Mouse (Mus musculus) neural tube, embryonic 15.5 days (tissue): ENCODE measurements around the gene Coch. TPM values are rescaled to one million over a fixed set of nuclear protein-coding genes. Genes with fewer than 3 reads are reported as not detected.
"Not testable (repeated sequence)": the region's sequence is repeated elsewhere in the genome, so short reads cannot be mapped to it uniquely, and the experiment has no call there.

ENCODE experiments used
- ATAC-seq: fragments of 200-750 bp; cut with Nextera tagmentation; 2 replicates; pipeline ENCODE4 v1.8.0; 2017; ENCODE audit warnings: mild to moderate bottlenecking, moderate TSS enrichment, moderate library complexity; ENCODE audit not compliant: low FRiP score
- H3K27ac ChIP-seq: fragments of 300-500 bp; sonication (generic); replicated peaks from 2 replicates; pipeline ENCODE4 v1.5.1; 2015; ENCODE audit warnings: mild to moderate bottlenecking, inconsistent platforms
- H3K27me3 ChIP-seq: fragments of 300-500 bp; sonication (generic); replicated peaks from 2 replicates; pipeline ENCODE4 v1.6.1; 2015; ENCODE audit warnings: inconsistent platforms
- H3K36me3 ChIP-seq: fragments of 300-500 bp; sonication (generic); 2 replicates; pipeline ENCODE4 v1.6.1; 2015; ENCODE audit warnings: inconsistent platforms
- H3K4me1 ChIP-seq: fragments of 300-500 bp; sonication (generic); 2 replicates; pipeline ENCODE4 v1.6.1; 2015; ENCODE audit warnings: inconsistent platforms
- H3K4me2 ChIP-seq: fragments of 300-500 bp; sonication (generic); 2 replicates; pipeline ENCODE4 v1.6.1; 2015; ENCODE audit warnings: inconsistent platforms, mild to moderate bottlenecking, moderate library complexity
- H3K4me3 ChIP-seq: fragments of 300-500 bp; sonication (generic); replicated peaks from 2 replicates; pipeline ENCODE4 v1.5.1; 2015; ENCODE audit warnings: mild to moderate bottlenecking, inconsistent platforms
- H3K9ac ChIP-seq: fragments of 300-500 bp; sonication (generic); replicated peaks from 2 replicates; pipeline ENCODE4 v1.6.1; 2015; ENCODE audit warnings: mild to moderate bottlenecking, inconsistent platforms
- H3K9me3 ChIP-seq: fragments of 300-500 bp; sonication (generic); replicated peaks from 2 replicates; pipeline ENCODE4 v1.6.1; 2016; ENCODE audit warnings: inconsistent platforms
- polyA plus RNA-seq: library from polyadenylated mRNA; unstranded; fragments of >200 nt; fragmentation: Nextera tagmentation; extraction: Ambion mirVana; gene quantifications from 2 replicates; pipeline ENCODE4 v1.2.1, GENCODE M21; 2015

Gene Coch
- polyA plus RNA-seq, 1 experiment from 2014 or later: 16.5 TPM

- H3K4me1 ChIP-seq, H3K9ac ChIP-seq, H3K4me2 ChIP-seq, ATAC-seq, H3K9me3 ChIP-seq, H3K27ac ChIP-seq, H3K4me3 ChIP-seq, H3K27me3 ChIP-seq: not testable (repeated sequence)
- H3K36me3 ChIP-seq: peaks cover 16% of the 10 kb centered on the region
Observed at GRCm38 (mm10) chr12:51649401-51649800, 56.3 kb downstream of the Coch start.

Other genes with a start within 250 kb of the Coch start
- gene G2e3, start 245.3 kb upstream of the Coch start, polyA plus RNA-seq: 13.3 and 13.4 TPM in 2 replicates
- 75.1 and 76.0 TPM in 2 replicates for gene Scfd1, start 215.8 kb upstream of the Coch start, polyA plus RNA-seq
- 49.4 and 58.2 TPM in 2 replicates for gene Ap4s1, start 97.7 kb downstream of the Coch start, polyA plus RNA-seq
- gene Strn3, start 98.6 kb downstream of the Coch start, polyA plus RNA-seq: 34.4 and 34.7 TPM in 2 replicates
- gene Hectd1, start 236.2 kb downstream of the Coch start, polyA plus RNA-seq: 36.0 and 37.6 TPM in 2 replicates